Mouse (Mus musculus) right cerebral cortex, postnatal 4 days (tissue): ENCODE results near the gene Acap1.
A peak's percentile ranks its signal among the peaks of the same experiment; 100 is the strongest.
"Not testable (repeated sequence)": the region's sequence is repeated elsewhere in the genome, so short reads cannot be mapped to it uniquely, and the experiment has no call there.

Source experiments
- DNase-seq: peaks from one replicate; pipeline ENCODE4 v3.0.0-alpha.2; 2022

Acap1 gene

DNA sequence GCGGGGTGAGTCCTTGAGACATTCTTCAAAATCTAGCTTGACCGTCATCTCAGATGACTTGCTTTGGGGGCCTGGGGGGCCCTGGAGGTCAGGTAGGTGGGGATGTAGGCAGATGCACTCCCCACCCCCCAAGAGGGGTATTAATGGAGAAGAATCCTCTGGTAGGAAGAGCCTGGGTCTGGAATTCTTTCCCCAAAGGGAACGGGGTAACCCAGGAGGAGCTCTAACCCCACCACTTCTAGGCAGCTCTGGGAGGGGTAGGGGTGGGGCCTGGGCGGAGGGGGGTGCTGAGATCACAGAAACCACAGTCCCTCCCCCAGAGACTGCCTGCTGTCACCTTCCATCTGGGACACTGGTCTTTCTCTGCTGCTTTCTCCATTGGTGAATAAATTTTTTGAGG lies at the start of gene Acap1:
Gene Acap1 (minus strand): TSS at position 249 of the 400 bp plus-strand sequence.
- no peak for DNase-seq

DNA sequence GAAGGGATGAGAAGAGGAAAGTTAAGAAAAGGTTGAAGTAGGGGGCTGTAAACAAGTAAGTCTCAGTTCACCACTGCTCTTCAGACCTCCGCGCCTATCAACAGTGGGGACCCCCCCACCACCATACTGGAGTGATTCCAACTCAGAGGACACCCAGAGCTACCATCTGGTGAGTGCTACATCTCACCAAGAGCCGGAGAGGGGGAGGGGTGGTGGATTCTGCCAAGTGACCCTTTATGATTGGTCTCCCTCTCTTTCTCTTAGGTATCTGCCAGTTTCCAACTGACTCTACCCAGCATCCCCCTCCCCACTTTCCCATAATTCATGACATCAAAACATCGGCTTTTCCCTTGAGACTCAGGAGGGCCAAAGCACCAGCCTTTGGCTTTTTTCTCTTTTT lies 45.6 kb upstream of the Acap1 start:
- no peak for DNase-seq

GRCm38 (mm10) chr11:69939731-69940130 lies 44.4 kb upstream of the Acap1 start:
- no peak for DNase-seq

GRCm38 (mm10) chr11:69939181-69939580 lies 43.8 kb upstream of the Acap1 start:
- no peak for DNase-seq

GRCm38 (mm10) chr11:69938401-69938979 lies 43.2 kb upstream of the Acap1 start:
- no peak for DNase-seq

DNA sequence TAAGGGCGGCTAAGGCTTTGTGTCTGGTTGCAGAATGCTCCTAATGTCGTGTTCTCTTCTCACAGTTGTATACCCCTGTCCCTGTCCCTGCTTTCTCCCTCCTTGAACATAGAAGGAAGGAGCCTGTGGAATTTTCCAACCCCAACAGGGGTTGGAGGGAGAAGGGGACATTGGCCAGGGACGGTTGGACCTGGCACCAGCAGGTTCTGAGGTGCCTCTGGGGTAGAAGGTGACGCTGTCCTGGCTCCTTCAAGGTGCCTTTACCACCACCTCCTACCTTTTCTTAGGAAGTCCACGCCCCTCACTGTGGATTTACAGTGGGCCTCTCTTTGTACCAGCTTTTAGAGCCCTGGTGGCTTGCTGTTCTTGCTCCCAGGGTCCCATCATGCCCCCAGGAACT lies 42.5 kb upstream of the Acap1 start:
- DNase-seq = no peak

- no peak for DNase-seq
Observed at GRCm38 (mm10) chr11:69937385-69937784, 42.0 kb upstream of the Acap1 start.

DNA sequence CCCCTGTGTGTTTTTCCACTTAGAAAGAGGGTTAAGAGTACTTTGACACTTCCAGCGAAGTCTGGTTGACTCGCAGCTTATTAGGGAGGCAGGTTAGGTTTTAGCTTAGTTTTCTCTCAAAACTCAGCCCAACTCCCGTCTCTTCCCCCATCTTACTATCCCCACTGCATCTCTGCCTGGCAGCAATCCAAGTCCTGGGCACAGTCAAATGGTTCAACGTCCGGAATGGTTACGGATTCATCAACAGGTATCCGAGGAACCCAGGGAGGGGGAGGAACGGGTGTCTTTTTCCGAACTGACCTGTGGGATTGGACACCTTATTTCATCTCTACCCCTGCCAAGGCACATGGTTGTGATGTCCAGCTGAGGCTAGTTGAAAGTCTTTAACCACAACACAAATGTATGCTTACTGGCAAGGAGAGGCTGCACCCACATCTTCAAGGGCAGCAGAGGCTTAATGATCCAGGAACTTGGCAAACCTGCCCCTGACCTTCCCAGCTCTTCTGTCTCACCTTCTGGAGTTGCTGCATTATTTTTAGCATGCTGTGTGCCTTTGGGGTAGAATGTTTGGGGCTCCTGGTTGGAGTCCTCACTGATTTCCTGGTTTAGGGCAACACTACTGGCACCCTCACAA lies 41.5 kb upstream of the Acap1 start:
- DNase-seq = no peak

- no peak for DNase-seq
Observed at GRCm38 (mm10) chr11:69936156-69936555, 40.8 kb upstream of the Acap1 start.

DNA sequence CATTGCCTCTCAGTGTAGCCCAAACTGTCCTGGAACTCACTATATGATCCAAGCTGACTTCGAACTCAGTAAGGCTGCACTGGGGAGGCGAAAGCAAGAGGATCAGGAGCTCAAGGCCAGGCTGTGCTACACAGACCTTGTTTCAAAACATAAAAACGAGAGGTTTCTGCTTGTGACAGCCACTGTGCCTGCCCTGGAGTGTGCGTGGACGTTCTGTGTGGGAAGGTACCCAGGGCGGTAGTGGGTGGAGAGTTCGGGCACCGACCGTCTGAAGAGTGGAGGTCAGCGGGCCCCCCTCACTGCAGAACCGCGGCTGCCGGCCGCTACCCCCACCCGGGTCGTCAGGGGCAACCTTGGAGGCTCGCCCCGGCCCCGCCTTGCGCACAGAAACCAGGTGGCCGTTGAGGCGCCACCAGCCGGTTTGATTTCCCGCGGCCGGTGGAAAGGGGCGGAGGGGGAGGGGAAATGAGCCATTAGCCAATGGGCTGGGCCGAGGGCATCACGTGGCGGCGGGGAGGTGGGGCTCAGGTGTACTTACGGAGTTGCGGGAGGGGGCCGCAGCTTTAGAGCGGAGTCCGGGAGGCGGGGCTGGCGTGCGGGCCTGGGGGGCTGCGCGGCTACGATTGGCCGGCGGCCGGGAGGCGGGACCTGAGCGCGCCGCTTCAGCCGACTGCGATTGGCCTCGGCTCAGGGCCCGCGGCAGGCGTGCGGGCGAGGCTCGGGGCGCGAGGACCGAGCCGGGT lies 40.0 kb upstream of the Acap1 start, which contains the start of gene Ybx2:
Gene Ybx2 (plus strand): TSS at position 660 of the 743 bp plus-strand sequence.
- DNase-seq = peak; percentile 85

- no peak for DNase-seq
Observed at GRCm38 (mm10) chr11:69934681-69935080, 39.3 kb upstream of the Acap1 start.

- DNase-seq = peak; percentile 100
Observed at GRCm38 (mm10) chr11:69934169-69934568, 38.8 kb upstream of the Acap1 start.

GRCm38 (mm10) chr11:69933066-69933465 lies 37.7 kb upstream of the Acap1 start:
- no peak for DNase-seq

GRCm38 (mm10) chr11:69932254-69932653 lies 36.9 kb upstream of the Acap1 start:
- no peak for DNase-seq

DNA sequence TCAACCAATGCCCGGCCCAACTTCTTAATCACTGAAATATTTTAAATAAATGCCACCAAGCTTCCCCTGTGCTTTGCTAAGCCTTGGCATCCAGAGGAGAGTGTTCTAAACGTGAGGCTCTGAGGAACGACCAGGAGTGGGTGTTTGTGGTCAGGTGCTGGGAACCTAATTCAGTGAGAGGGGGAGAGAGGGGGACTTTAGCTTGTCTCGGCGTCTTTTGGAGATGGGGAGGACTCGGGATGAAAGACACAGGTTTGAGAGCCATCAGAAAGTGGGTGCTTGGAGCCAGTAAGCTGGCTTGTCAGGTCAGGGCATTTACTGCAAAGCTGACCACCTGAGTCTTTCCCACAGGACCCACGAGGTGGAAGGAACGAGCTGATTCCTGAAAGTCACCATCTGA lies 36.4 kb upstream of the Acap1 start:
- no peak for DNase-seq

GRCm38 (mm10) chr11:69930967-69931537 lies 35.7 kb upstream of the Acap1 start:
- DNase-seq = no peak

DNA sequence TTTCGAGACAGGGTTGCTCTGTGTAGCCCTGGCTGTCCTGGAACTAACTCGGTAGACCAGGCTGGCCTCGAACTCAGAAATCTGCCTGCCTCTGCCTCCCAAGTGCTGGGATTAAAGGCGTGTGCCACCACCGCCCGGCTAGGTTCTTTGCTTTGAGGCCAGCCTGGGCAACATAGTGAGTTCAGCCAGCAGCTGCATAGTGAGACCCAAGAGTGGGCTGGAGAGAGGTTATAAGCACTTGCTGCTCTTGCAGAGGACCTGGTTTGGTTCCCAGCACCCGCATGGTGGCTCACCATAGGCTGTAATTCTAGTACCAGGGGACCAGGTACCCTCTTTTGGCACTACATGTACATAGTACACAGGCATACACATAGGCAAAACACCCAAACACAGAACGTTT lies 34.8 kb upstream of the Acap1 start:
- DNase-seq = not testable (repeated sequence)

GRCm38 (mm10) chr11:69929712-69930111 lies 34.4 kb upstream of the Acap1 start:
- DNase-seq = no peak

DNA sequence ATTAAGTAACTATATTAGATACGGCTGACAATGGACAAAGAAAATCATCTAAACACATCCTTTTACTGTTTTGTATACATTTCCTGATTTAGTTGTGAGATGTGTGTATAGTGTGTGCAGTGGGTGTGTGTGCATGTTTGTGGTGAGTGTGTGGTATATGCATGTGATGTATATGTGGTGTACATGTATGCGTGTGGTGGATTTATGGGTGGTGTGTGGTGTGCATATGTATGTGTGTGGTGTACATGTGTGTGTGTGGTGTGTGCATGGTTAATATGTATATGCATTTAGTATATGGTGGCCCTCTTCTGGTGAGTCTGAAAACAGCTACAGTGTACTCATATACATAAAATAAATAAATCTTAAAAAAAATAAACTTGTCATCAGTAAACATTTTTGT lies 32.2 kb upstream of the Acap1 start:
- DNase-seq = no peak

DNA sequence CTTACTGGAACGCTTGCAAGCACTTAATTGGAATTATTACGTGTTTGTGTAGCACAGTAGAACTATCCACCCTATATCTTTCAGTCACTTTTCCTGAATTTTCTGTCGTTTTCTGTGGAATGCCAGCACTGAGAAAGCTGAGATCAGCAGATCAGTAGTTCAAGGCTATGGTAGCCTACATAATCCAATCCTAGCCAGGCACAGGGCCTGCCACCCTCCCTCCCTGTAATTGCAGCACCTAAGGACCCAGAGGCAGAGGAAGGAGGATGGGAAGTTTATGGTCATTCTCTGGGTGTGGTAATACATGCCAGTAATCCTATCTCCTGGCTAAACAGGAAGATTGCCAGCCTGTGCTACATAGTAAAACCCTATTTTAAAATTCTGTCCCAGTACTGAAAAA lies 27.5 kb upstream of the Acap1 start:
- no peak for DNase-seq

- DNase-seq = no peak
Observed at GRCm38 (mm10) chr11:69922012-69922756, 26.8 kb upstream of the Acap1 start.

DNA sequence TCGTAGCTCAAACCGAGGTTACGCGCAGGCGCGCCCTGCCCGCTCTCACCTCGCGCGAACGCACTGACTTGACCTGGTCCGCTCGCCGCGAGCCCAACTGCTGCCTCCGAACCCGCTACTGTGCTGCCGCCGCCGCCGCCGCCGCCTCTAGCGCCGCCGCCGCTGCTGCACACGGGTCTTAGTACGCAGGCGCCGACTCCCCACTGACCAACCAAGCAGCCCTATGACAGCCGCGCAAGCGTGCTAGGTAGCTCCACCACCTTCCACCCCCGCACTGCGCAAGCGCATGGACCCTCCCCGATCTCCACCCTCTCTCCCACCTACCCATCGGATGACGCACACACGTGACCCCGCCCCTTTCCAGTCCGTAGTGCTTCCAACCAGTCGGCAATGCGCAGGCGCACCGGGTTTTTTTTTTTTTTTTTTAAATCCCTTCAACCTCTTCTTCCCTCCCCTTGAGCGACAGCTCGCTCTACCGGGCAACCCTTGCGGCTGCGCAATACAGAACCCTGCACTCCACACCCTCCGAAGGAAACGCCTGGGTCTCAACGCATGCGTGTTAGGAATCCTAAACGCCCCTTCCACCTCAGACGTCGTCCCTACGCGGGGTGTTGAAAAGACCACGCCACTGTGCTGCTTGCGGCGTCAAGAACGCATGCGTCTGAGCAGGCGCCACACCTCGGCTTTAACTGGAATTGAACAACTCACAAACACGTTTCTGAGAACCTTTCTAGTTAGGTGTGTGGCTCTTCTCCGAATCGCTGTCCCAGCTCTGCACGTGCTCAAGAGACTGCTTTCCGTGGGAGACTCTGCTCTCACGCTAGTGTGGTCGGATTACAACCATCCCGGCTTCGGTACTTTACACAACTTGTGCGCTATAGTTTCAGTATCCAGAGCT lies 26.0 kb upstream of the Acap1 start, which contains the start of gene Eif5a:
Gene Eif5a (minus strand): TSS at position 845 of the 898 bp plus-strand sequence.
- peak; percentile 100 for DNase-seq
